Mouse (Mus musculus): ENCODE data around the gene Tns4.

DNA sequence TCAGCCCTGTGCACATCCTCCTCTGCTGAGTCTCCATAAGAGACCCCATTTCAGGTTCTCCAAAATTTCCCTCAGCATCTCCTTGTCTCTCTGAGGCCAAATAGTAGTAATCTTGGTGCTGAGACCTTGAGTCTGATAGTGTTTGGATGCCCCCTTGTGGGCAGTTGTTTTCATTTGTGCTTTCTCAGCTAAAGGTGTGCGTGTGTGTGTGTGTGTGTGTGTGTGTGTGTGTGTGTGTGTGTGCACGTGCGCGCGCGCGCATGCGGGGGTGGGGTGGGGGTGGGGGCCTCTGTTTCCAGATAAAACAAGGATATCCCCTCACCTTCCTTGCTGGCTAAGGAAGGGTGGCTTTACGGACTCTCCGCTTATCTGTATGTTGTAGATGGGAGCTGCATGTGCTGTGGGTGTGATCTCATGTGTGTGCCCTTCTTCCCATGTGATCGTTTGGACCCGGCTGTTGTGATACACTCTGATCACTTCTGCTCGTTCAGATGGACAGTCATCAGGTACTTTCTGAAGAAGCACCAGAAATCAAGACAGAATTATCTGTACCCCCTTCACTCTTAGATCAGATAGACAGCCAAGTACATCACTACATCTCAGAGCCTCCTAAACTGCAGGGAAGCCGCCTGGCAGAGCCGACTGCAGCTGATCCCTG is 35.0 kb upstream of the Tns4 start:
- TF ChIP-seq CTCF (IDR thresholded peaks at IDR 0.05 in 2 of 3, conservative IDR thresholded peaks at IDR 0.05 in 1 of 3; ENCODE audit: control insufficient read depth in 1 of 3, insufficient read depth in 1 of 3, low read depth in 2 of 3, low read length in 3 of 3, poor library complexity in 1 of 3, severe bottlenecking in 1 of 3) (peak; percentile 34 to 78 (median 66); a peak in 5 of 6 replicates), MAFK (IDR thresholded peaks at IDR 0.05; ENCODE audit: borderline replicate concordance, low read depth, low read length) (no peak), POLR2A (IDR thresholded peaks at IDR 0.05; ENCODE audit: control insufficient read depth in 1 of 2, insufficient read depth in 1 of 2, low read depth in 1 of 2, low read length in 2 of 2, poor library complexity in 1 of 2) (no peak), GATA1 (IDR thresholded peaks at IDR 0.05; ENCODE audit: low read depth, low read length) (peak; percentile 29; the same call in 1 of the 2 replicates), POLR2AphosphoS2 (IDR thresholded peaks at IDR 0.05; ENCODE audit: low read length) (no peak), ZKSCAN1 (IDR thresholded peaks at IDR 0.05; ENCODE audit: low read depth, low read length) (no peak), ZNF384 (IDR thresholded peaks at IDR 0.05; ENCODE audit: low read depth, low read length) (no peak), USF1 (IDR thresholded peaks at IDR 0.05; ENCODE audit: low read depth, low read length) (no peak)
